ENCODE assay signal across 26 mouse cellular contexts in the genomic region with DNA sequence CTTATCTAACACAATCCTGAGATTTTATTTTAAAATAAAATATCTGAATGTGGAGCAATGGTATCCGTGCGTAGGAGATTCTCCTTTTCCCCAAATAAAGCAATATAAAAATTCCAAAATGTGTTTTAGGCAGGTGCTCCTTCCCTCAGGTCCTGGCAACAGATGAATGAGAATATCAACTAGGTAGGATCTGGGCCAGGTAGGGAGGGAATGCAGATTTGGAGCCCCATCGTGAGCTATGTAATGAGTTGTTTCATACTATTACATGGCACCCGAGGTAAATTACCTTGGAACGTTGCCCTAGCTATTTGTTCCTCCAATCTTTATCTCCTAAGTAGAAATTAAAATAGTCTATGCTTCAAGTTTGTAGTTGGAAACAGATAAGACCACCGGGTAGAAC. TPM values are rescaled to one million over a fixed set of nuclear protein-coding genes. Genes with fewer than 3 reads are reported as not detected.
DNase-seq lines count a peak whose midpoint lies in the region; ATAC-seq and TF ChIP-seq lines count a peak whose summit lies in the region.
"Had no signal": no experiment of that assay in that cellular context is flagged by ENCODE, and none has a peak within 500 bp of the region (broad histone marks: within the 10 kb centered on the region; RNA-seq: fewer than 3 reads in every experiment).

No protein-coding gene starts in this region.

- H3K27me3 ChIP-seq in forebrain, postnatal 0 days (ENCODE audit: insufficient read depth, low read length): no peaks in the 10 kb centered on the region
- no peaks in the 10 kb centered on the region for H3K27me3 ChIP-seq in forebrain, embryonic 13.5 days
- H3K27me3 ChIP-seq: CH12.LX; embryonic facial prominence, embryonic 13.5 days; embryonic facial prominence, embryonic 15.5 days; forebrain, embryonic 12.5 days; forebrain, embryonic 15.5 days had no signal

- H3K27ac ChIP-seq in forebrain, postnatal 0 days (ENCODE audit: low read depth, low read length): no peak overlapping the region
- H3K27ac ChIP-seq in forebrain, embryonic 13.5 days: no peak overlapping the region
- H3K27ac ChIP-seq: embryonic facial prominence, embryonic 13.5 days; embryonic facial prominence, embryonic 15.5 days; forebrain, embryonic 10.5 days; forebrain, embryonic 12.5 days; forebrain, embryonic 15.5 days had no signal

- H3K9me3 ChIP-seq in forebrain, postnatal 0 days (ENCODE audit: low read length): no peaks in the 10 kb centered on the region
- no peaks in the 10 kb centered on the region for H3K9me3 ChIP-seq in forebrain, embryonic 13.5 days (replicated peaks)
- H3K9me3 ChIP-seq: embryonic facial prominence, embryonic 13.5 days; embryonic facial prominence, embryonic 15.5 days; forebrain, embryonic 10.5 days; forebrain, embryonic 12.5 days; forebrain, embryonic 15.5 days had no signal

- H3K4me3 ChIP-seq in forebrain, postnatal 0 days (ENCODE audit: low read depth, low read length): no peak overlapping the region
- H3K4me3 ChIP-seq in forebrain, embryonic 13.5 days: no peak overlapping the region
- H3K4me3 ChIP-seq: embryonic facial prominence, embryonic 13.5 days; embryonic facial prominence, embryonic 15.5 days; erythroblast, embryonic 14.5 days; forebrain, embryonic 10.5 days; forebrain, embryonic 12.5 days; forebrain, embryonic 15.5 days had no signal

- DNase-seq in cerebellum, adult 9-10 months: peak; percentile 19
- DNase-seq in cerebellum, postnatal 4 days (ENCODE audit: low spot score in 2 of 2): no peak
- peak; percentile 58 to 61 for DNase-seq in cerebellum, postnatal 10 days
- no peak for DNase-seq in cerebellum, adult 11 months
- DNase-seq in forebrain, postnatal 0 days: peak; percentile 10
- DNase-seq in brain, adult 2 months (ENCODE audit: low read depth, low spot score): peak; percentile 48
- DNase-seq: adrenal gland, adult 8-10 months; adrenal gland, postnatal 14 days; adrenal gland, postnatal 36 days; B cell, adult 2 months; embryo, embryonic 11 days had no signal

- H3K9ac ChIP-seq in forebrain, postnatal 0 days: no peak overlapping the region
- no peak overlapping the region for H3K9ac ChIP-seq in forebrain, embryonic 13.5 days
- H3K9ac ChIP-seq: embryonic facial prominence, embryonic 13.5 days; embryonic facial prominence, embryonic 15.5 days; forebrain, embryonic 12.5 days; forebrain, embryonic 15.5 days had no signal

- no peaks in the 10 kb centered on the region for H3K4me1 ChIP-seq in forebrain, postnatal 0 days (ENCODE audit: insufficient read depth)
- H3K4me1 ChIP-seq in forebrain, embryonic 13.5 days: 0 out of 2 replicates have a peak, but pooled peaks cover 2% of the 10 kb centered on the region
- H3K4me1 ChIP-seq: embryonic facial prominence, embryonic 13.5 days; embryonic facial prominence, embryonic 15.5 days; forebrain, embryonic 10.5 days; forebrain, embryonic 12.5 days; forebrain, embryonic 15.5 days had no signal

- no peak for ATAC-seq in forebrain, postnatal 0 days
- no peak for ATAC-seq in forebrain, embryonic 13.5 days
- ATAC-seq: activated CD4-positive, CD25-positive, alpha-beta regulatory T cell, adult 4 months; CD4-positive, CD25-positive, alpha-beta regulatory T cell, adult 4 months; forebrain, embryonic 15.5 days; Patski had no signal

- 75% methylated on average over 6 of the region's 6 CpGs for WGBS in forebrain, postnatal 0 days
- WGBS in forebrain, embryonic 13.5 days: 84% methylated on average over 6 of the region's 6 CpGs

- H3K36me3 ChIP-seq in forebrain, postnatal 0 days (ENCODE audit: insufficient read depth): no peaks in the 10 kb centered on the region
- no peaks in the 10 kb centered on the region for H3K36me3 ChIP-seq in forebrain, embryonic 13.5 days (ENCODE audit: poor library complexity, severe bottlenecking)
- H3K36me3 ChIP-seq: embryonic facial prominence, embryonic 13.5 days; embryonic facial prominence, embryonic 15.5 days; forebrain, embryonic 10.5 days; forebrain, embryonic 12.5 days; forebrain, embryonic 15.5 days; G1E had no signal

- H3K4me2 ChIP-seq in forebrain, postnatal 0 days (ENCODE audit: low read depth): no peak overlapping the region
- no peak overlapping the region for H3K4me2 ChIP-seq in forebrain, embryonic 13.5 days
- H3K4me2 ChIP-seq: embryonic facial prominence, embryonic 13.5 days; embryonic facial prominence, embryonic 15.5 days; forebrain, embryonic 12.5 days; forebrain, embryonic 15.5 days had no signal

- no peak for TF ChIP-seq CTCF in forebrain, postnatal 0 days (IDR thresholded peaks at IDR 0.05; ENCODE audit: low read depth)

RNA-seq across cellular contexts. Expression of a gene that starts 25.9 kb away (rescaled TPM):
- total RNA-seq in forebrain, postnatal 0 days (2014; rRNA removed): 0.14 TPM in 1 of 2 replicates, not detected in the other
- 0.05 TPM in 1 of 2 replicates, not detected in the other for polyA plus RNA-seq in forebrain, postnatal 0 days (2015; fragmentation: Nextera tagmentation; extraction: Ambion mirVana)
- not detected in 2 replicates for polyA plus RNA-seq in forebrain, embryonic 13.5 days (2015; fragmentation: Nextera tagmentation; extraction: Ambion mirVana)
- total RNA-seq: adrenal gland, adult 8-10 months; CH12.LX; G1E had no signal
- polyA plus RNA-seq: activated CD4-positive, CD25-positive, alpha-beta regulatory T cell, adult 4 months; CD4-positive, CD25-positive, alpha-beta regulatory T cell, adult 4 months; erythroblast, embryonic 14.5 days; forebrain, embryonic 15.5 days; frontal cortex, adult 2 months; G1E; Patski had no signal

RNA-seq across cellular contexts. Expression of a gene that starts 29.1 kb away (rescaled TPM):
- 0.85 and 1.1 TPM in 2 replicates for total RNA-seq in forebrain, postnatal 0 days (2014; rRNA removed)
- 0.70 and 0.84 TPM in 2 replicates for polyA plus RNA-seq in forebrain, postnatal 0 days (2015; fragmentation: Nextera tagmentation; extraction: Ambion mirVana)
- 1.6 and 2.0 TPM in 2 replicates for polyA plus RNA-seq in forebrain, embryonic 13.5 days (2015; fragmentation: Nextera tagmentation; extraction: Ambion mirVana)
- total RNA-seq: adrenal gland, adult 18-20 months; adrenal gland, adult 8-10 months; adrenal gland, postnatal 14 days; adrenal gland, postnatal 36 days; common myeloid progenitor, adult 5-6 weeks had no signal
- polyA plus RNA-seq: erythroblast, embryonic 14.5 days; G1E; Patski had no signal

Comparison
In these comparisons a context has a peak if more than half of its experiments do, and no peak if none do; other contexts are left out.
1. DNase-seq: peak in cerebellum, adult 9-10 months (single experiment), cerebellum, postnatal 10 days (2 of 2), forebrain, postnatal 0 days (single experiment) and brain, adult 2 months (single experiment); none in cerebellum, postnatal 4 days (0 of 2) and cerebellum, adult 11 months (single experiment).